Mouse (Mus musculus) neural tube, embryonic 15.5 days (tissue): Measurements from ENCODE around the gene Bcor. TPM values are rescaled to one million over a fixed set of nuclear protein-coding genes. Genes with fewer than 3 reads are reported as not detected.

ENCODE experiments used
- ATAC-seq: fragments of 200-750 bp; cut with Nextera tagmentation; 2 replicates; pipeline ENCODE4 v1.8.0; 2017; ENCODE audit warnings: mild to moderate bottlenecking, moderate TSS enrichment, moderate library complexity; ENCODE audit not compliant: low FRiP score
- H3K27ac ChIP-seq: fragments of 300-500 bp; sonication (generic); replicated peaks from 2 replicates; pipeline ENCODE4 v1.5.1; 2015; ENCODE audit warnings: mild to moderate bottlenecking, inconsistent platforms
- H3K27me3 ChIP-seq: fragments of 300-500 bp; sonication (generic); replicated peaks from 2 replicates; pipeline ENCODE4 v1.6.1; 2015; ENCODE audit warnings: inconsistent platforms
- H3K36me3 ChIP-seq: fragments of 300-500 bp; sonication (generic); 2 replicates; pipeline ENCODE4 v1.6.1; 2015; ENCODE audit warnings: inconsistent platforms
- H3K4me1 ChIP-seq: fragments of 300-500 bp; sonication (generic); 2 replicates; pipeline ENCODE4 v1.6.1; 2015; ENCODE audit warnings: inconsistent platforms
- H3K4me2 ChIP-seq: fragments of 300-500 bp; sonication (generic); 2 replicates; pipeline ENCODE4 v1.6.1; 2015; ENCODE audit warnings: inconsistent platforms, mild to moderate bottlenecking, moderate library complexity
- H3K4me3 ChIP-seq: fragments of 300-500 bp; sonication (generic); replicated peaks from 2 replicates; pipeline ENCODE4 v1.5.1; 2015; ENCODE audit warnings: mild to moderate bottlenecking, inconsistent platforms
- H3K9ac ChIP-seq: fragments of 300-500 bp; sonication (generic); replicated peaks from 2 replicates; pipeline ENCODE4 v1.6.1; 2015; ENCODE audit warnings: mild to moderate bottlenecking, inconsistent platforms
- H3K9me3 ChIP-seq: fragments of 300-500 bp; sonication (generic); replicated peaks from 2 replicates; pipeline ENCODE4 v1.6.1; 2016; ENCODE audit warnings: inconsistent platforms
- WGBS: fragments of 180-500 bp; shearing (Covaris S2); methylation state at CpG from one replicate; pipeline ENCODE4 v1.1.7; 2015; ENCODE audit warnings: mixed read lengths; 5-methylcytosine and 5-hydroxymethylcytosine counted together
- polyA plus RNA-seq: library from polyadenylated mRNA; unstranded; fragments of >200 nt; fragmentation: Nextera tagmentation; extraction: Ambion mirVana; gene quantifications from 2 replicates; pipeline ENCODE4 v1.2.1, GENCODE M21; 2015

Bcor gene
- polyA plus RNA-seq, 1 experiment from 2014 or later = 12.2 TPM

GRCm38 (mm10) chrX:12132541-12133177 is 27.5 kb downstream of the Bcor start:
- H3K4me3 ChIP-seq = no peak overlapping the region
- H3K27me3 ChIP-seq = peaks cover 65% of the 10 kb centered on the region
- 36% methylated on average over 8 of the region's 8 CpGs for WGBS
- H3K27ac ChIP-seq = no peak overlapping the region
- H3K4me1 ChIP-seq = peaks cover 54% of the 10 kb centered on the region
- H3K9ac ChIP-seq = no peak overlapping the region
- no peaks in the 10 kb centered on the region for H3K36me3 ChIP-seq
- H3K4me2 ChIP-seq = no peak overlapping the region
- no peaks in the 10 kb centered on the region for H3K9me3 ChIP-seq
- no peak for ATAC-seq

DNA sequence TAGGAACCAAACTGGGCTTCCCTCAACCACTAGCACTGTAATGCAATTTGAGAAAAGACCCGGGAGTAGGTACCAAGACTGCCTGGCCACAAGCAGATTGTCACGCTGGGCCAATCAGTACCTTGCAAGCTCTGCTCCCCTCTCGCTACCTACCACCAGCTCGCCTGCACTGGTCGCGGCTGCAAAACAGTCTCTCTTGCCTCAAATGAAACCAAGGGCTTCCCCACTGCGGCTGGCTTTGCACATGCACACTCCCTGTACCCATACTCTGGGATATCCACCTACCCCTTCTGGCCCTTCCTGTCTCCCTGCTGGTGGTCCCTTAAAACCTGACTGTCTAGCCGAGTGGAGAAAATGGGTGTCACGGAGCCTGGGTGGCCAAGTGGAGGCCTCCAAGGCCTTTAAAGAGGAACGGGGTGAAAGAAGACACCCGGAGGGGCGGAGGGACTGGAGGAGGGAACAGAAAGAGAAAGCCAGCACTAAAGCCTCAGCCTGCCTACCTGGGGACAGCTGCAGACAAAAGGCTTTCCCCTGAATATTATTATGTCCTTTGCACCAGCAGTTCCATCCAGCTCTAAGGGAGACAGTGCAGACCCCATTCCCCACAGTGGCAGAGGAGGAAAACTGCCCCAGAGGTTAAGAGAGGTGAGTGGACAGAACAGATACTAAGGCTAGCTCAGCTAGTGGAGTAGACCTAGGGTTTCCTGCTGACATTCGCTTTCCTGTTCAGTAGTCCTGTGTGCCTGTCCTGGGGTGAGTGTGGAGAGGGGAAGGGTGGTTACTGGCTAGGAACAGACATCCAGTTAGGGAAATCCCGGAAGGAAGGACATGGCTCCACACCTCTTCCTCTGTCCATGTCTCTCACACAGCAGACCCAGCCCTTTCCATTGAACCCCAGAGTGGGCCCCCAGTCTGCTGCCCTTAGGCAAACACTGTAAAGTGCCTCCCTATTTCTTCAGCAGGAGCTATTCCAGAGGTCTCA is 30.0 kb downstream of the Bcor start:
- H3K4me1 ChIP-seq = peaks cover 49% of the 10 kb centered on the region
- H3K4me2 ChIP-seq = no peak overlapping the region
- peaks cover 62% of the 10 kb centered on the region for H3K27me3 ChIP-seq
- ATAC-seq = no peak
- H3K9ac ChIP-seq = no peak overlapping the region
- H3K9me3 ChIP-seq = no peaks in the 10 kb centered on the region
- no peak overlapping the region for H3K4me3 ChIP-seq
- H3K36me3 ChIP-seq = no peaks in the 10 kb centered on the region
- H3K27ac ChIP-seq = no peak overlapping the region
- 24% methylated on average over 14 of the region's 14 CpGs for WGBS

DNA sequence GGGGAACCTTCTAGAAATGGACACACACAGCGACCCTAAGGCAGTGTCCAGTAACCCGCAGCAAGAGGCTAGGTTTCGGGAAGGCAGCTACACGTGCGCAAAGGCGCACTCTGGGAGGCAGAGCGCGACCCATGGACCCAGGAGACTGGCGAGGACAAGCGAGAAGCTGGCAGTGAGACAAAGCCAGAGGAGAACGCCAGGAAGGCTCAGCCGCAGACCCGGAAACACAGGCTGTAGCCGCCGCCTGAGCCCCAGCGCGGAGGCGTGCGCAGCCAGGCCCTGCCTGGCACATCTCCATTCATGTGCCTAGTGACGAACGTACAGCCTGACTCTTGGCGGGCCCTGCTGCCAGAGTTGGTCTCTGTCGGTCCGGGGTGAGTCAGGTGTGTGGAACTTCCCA is 30.9 kb downstream of the Bcor start:
- peak overlapping the region; percentile 90; the same call in 1 of the 2 replicates for H3K27ac ChIP-seq
- peaks cover 48% of the 10 kb centered on the region for H3K4me1 ChIP-seq
- H3K9ac ChIP-seq = no peak overlapping the region
- no peaks in the 10 kb centered on the region for H3K36me3 ChIP-seq
- ATAC-seq = 0 out of 2 replicates have a peak, but pooled peaks have one; percentile 15
- WGBS = 8% methylated on average over 20 of the region's 24 CpGs
- H3K4me3 ChIP-seq = peak overlapping the region; percentile 55
- peaks cover 60% of the 10 kb centered on the region for H3K27me3 ChIP-seq
- peak overlapping the region; percentile 64 for H3K4me2 ChIP-seq
- H3K9me3 ChIP-seq = no peaks in the 10 kb centered on the region

GRCm38 (mm10) chrX:12128165-12129083 is 31.7 kb downstream of the Bcor start:
- peak overlapping the region; percentile 64 for H3K4me2 ChIP-seq
- WGBS = under 1% methylated on average over 39 of the region's 72 CpGs
- peak overlapping the region; percentile 55 for H3K4me3 ChIP-seq
- peak overlapping the region; percentile 68 for H3K9ac ChIP-seq
- peaks cover 59% of the 10 kb centered on the region for H3K27me3 ChIP-seq
- no peaks in the 10 kb centered on the region for H3K9me3 ChIP-seq
- peak overlapping the region; percentile 90 for H3K27ac ChIP-seq
- no peaks in the 10 kb centered on the region for H3K36me3 ChIP-seq
- peak; percentile 80 for ATAC-seq
- peaks cover 47% of the 10 kb centered on the region for H3K4me1 ChIP-seq

GRCm38 (mm10) chrX:12127799-12128164 is 32.4 kb downstream of the Bcor start:
- peak; percentile 62 for ATAC-seq
- no peaks in the 10 kb centered on the region for H3K36me3 ChIP-seq
- H3K4me2 ChIP-seq = peak overlapping the region; percentile 64
- H3K27me3 ChIP-seq = peaks cover 63% of the 10 kb centered on the region
- H3K9me3 ChIP-seq = no peaks in the 10 kb centered on the region
- 2% methylated on average over 26 of the region's 37 CpGs for WGBS
- H3K4me1 ChIP-seq = peaks cover 48% of the 10 kb centered on the region
- peak overlapping the region; percentile 90 for H3K27ac ChIP-seq
- peak overlapping the region; percentile 55 for H3K4me3 ChIP-seq
- peak overlapping the region; percentile 68 for H3K9ac ChIP-seq

DNA sequence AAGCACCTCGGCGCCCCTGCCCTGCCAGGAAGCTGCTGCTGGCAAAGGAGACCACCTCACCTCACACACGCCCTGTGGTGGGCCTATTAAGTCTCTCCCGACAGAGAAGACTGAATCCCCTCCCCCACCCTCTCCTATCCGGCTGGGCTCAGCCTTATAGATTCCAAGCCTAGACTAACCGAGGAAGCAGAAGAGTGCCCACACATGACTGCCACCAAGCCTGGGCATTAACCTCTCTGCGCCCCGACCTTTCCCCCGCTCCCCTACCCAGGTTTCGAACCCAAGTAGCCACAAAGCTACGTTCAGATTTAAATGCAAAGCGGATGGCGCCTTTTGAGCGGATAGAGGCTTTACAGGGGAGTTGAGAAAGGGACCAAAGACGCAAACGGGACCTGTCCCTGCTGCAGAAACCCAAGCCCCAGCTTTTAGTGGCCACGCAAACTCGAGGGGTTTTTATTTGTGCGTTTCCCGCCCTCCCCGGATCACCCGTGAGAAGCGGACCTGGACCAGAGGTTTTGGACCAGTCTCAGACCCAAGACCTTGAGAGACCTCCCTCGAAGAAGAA is 33.0 kb downstream of the Bcor start:
- H3K27ac ChIP-seq = peak overlapping the region; percentile 90
- no peak for ATAC-seq

GRCm38 (mm10) chrX:12126408-12127105 is 33.6 kb downstream of the Bcor start:
- 8% methylated on average over 22 of the region's 22 CpGs for WGBS
- H3K9me3 ChIP-seq = no peaks in the 10 kb centered on the region
- ATAC-seq = no peak
- peaks cover 50% of the 10 kb centered on the region for H3K4me1 ChIP-seq
- H3K27ac ChIP-seq = no peak overlapping the region
- peak overlapping the region; percentile 68 for H3K9ac ChIP-seq
- peaks cover 57% of the 10 kb centered on the region for H3K27me3 ChIP-seq
- peak overlapping the region; percentile 64 for H3K4me2 ChIP-seq
- no peaks in the 10 kb centered on the region for H3K36me3 ChIP-seq
- peak overlapping the region; percentile 55 for H3K4me3 ChIP-seq

More for the DNA sequence above, 33.0 kb downstream of the Bcor start:
- Histone ChIP-seq H3K4me3 (peak overlapping the region; percentile 55), H3K4me1 (peaks cover 50% of the 10 kb centered on the region), H3K4me2 (peak overlapping the region; percentile 64), H3K36me3 (no peaks in the 10 kb centered on the region), H3K9ac (peak overlapping the region; percentile 68), H3K27me3 (peaks cover 62% of the 10 kb centered on the region), H3K9me3 (no peaks in the 10 kb centered on the region)
- WGBS = 4% methylated on average over 24 of the region's 24 CpGs

- H3K36me3 ChIP-seq = no peaks in the 10 kb centered on the region
- H3K27me3 ChIP-seq = peaks cover 42% of the 10 kb centered on the region
- no peak overlapping the region for H3K4me3 ChIP-seq
- 29% methylated on average over 3 of the region's 3 CpGs for WGBS
- H3K4me2 ChIP-seq = no peak overlapping the region
- peaks cover 41% of the 10 kb centered on the region for H3K4me1 ChIP-seq
- no peak overlapping the region for H3K27ac ChIP-seq
- H3K9me3 ChIP-seq = no peaks in the 10 kb centered on the region
- ATAC-seq = no peak
- no peak overlapping the region for H3K9ac ChIP-seq
These were observed 35.6 kb downstream of the Bcor start for GRCm38 (mm10) chrX:12124571-12124970.

DNA sequence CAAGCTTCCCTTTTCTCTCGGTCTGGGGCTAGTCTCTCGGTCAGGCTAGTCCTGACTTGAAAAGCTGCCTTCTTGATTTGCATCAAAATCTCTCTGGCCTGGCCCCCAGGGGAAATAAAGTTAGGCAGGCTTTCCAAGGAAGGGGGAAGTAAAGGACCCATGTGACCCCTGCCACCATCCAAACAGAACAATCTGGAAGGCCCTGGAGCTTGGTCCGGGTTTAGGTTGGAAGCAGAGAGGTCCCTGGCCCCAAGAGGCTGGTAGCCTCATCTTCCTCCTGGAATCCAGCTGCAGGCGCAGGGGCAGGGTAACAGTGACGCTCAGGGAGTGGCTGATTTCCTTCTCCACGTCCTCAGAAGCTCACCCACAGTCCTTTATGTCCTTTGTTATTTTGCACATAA is 36.5 kb downstream of the Bcor start:
- peaks cover 34% of the 10 kb centered on the region for H3K27me3 ChIP-seq
- H3K4me2 ChIP-seq = no peak overlapping the region

GRCm38 (mm10) chrX:12122594-12123331 is 37.4 kb downstream of the Bcor start:
- H3K27me3 ChIP-seq = peaks cover 27% of the 10 kb centered on the region
- no peak overlapping the region for H3K27ac ChIP-seq

More for the DNA sequence above, 36.5 kb downstream of the Bcor start:
- Histone ChIP-seq H3K27ac (no peak overlapping the region), H3K9me3 (no peaks in the 10 kb centered on the region), H3K4me1 (peaks cover 33% of the 10 kb centered on the region), H3K4me3 (no peak overlapping the region), H3K9ac (no peak overlapping the region), H3K36me3 (no peaks in the 10 kb centered on the region)
- 18% methylated on average over 6 of the region's 6 CpGs for WGBS
- ATAC-seq = no peak

More at GRCm38 (mm10) chrX:12122594-12123331, 37.4 kb downstream of the Bcor start:
- Histone ChIP-seq H3K4me3 (no peak overlapping the region), H3K4me2 (peak overlapping the region; percentile 45), H3K9ac (no peak overlapping the region), H3K4me1 (peaks cover 31% of the 10 kb centered on the region), H3K9me3 (no peaks in the 10 kb centered on the region), H3K36me3 (no peaks in the 10 kb centered on the region)
- 10% methylated on average over 21 of the region's 21 CpGs for WGBS
- 0 out of 2 replicates have a peak, but pooled peaks have one; percentile 32 for ATAC-seq
